Mouse (Mus musculus): ENCODE data around the gene Glrx3. TPM values are rescaled to one million over a fixed set of nuclear protein-coding genes. Genes with fewer than 3 reads are reported as not detected.

Gene Glrx3
- total RNA-seq, 2 experiments from 2014 or later: 127 to 132 TPM

DNA sequence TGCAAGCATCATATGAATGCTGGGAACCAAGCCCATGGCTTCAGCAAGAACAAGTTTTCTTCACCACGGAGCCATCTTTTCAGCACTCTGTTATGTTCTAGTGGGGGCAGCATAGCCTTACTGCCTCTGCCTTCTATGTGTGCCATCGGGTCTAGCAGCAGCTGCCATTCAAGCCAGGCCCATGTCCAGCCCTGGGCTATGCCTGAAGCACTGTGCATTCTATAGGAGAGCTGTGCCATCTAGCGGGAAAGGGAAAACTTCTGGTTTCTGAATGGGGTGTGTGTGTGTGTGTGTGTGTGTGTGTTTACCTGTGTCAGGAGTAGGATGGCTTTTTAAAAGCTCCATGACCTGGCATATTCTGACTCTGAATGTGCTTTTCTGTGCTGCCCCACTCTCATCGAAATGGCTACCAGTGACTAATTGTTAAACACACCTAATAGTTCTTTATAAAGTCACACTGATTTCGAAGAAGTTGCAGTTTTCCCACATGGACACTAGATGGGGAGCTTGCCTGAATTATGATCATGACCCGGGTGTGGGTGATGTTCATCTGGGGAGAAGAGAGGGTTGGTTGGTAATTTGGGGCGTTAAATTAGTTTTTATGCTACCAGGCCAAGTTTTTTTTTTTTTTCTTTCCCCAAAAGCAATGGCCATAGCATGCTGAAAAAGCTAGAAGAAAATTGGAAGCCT is 34.2 kb downstream of the Glrx3 start:
- DNase-seq (ENCODE audit: low spot score in 2 of 2): no peak

GRCm38 (mm10) chr7:137472149-137472548 is 34.7 kb downstream of the Glrx3 start:
- no peak for DNase-seq (ENCODE audit: low spot score in 2 of 2)

DNA sequence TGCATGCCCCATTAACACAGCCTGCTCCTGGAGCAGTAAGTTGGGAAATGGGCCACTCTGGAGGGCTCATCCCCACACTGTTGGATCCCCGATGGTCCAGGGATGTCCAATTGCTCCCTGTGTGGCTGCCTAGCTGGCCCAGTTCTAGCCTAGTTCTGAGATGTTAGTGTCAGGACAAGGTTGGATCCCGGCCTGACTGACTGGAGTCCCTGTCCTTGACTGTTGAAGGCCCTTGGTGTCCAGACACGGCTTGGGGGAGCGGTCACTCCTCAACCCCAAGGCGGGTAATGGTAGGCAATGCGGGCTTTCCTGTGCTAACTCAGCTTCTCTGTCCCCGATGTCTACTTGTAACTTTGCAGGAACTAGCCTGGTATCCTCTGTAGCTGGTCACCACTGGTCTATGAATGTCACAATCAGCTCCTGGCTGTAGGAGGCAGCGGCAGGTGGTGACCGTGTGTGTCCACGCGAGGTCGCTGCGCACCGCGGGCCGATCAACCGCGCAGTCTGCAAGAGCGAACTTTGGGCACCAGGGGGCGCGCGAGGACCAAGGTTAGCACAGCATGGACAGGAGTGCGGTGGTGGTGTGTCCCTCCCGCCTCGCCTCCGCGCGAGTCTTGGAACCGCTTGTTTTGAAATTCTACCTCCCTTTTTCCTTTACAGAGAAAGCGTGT is 40.7 kb downstream of the Glrx3 start:
- DNase-seq (ENCODE audit: low spot score in 2 of 2): peak; percentile 96

DNA sequence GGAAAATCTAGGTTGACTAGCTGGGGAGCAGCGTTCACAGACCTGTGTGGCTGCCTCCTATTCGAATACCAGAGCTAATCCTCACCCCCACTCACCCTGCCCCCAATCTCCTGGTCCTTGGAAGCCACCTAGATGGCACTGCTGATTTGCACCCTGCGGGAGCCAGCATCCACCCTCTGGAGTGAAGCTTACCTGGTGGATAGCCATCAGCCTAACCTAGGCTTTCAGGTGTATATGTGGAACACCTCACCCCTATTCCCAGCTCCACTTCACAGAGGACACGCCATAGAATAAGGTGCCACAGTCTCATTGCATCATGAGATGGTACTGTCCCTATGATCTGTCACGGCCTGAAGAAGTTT is 41.2 kb downstream of the Glrx3 start:
- no peak for DNase-seq (ENCODE audit: low spot score in 2 of 2)

GRCm38 (mm10) chr7:137480839-137481238 is 43.4 kb downstream of the Glrx3 start:
- DNase-seq (ENCODE audit: low spot score in 2 of 2): no peak

DNA sequence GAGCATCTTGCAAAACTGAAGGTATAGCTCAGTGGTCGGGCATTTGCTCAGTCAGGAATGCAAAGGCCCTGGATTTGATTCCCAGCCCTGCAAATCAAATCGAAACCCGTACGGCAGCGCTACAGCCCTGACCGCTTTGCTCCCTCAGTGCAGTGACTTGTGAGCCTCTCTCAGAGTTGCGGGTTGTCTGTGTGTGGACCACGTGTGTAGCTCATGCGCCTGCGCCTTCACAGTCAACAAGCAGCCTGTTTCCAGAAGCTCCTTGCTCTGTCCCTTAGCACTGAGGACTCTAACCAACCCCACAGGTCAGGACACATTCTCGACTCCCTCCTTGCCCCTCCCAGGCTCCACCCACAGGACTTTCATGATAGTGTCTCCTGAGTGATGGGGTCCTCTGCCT is 46.6 kb downstream of the Glrx3 start:
- DNase-seq (ENCODE audit: low spot score in 2 of 2): no peak

DNA sequence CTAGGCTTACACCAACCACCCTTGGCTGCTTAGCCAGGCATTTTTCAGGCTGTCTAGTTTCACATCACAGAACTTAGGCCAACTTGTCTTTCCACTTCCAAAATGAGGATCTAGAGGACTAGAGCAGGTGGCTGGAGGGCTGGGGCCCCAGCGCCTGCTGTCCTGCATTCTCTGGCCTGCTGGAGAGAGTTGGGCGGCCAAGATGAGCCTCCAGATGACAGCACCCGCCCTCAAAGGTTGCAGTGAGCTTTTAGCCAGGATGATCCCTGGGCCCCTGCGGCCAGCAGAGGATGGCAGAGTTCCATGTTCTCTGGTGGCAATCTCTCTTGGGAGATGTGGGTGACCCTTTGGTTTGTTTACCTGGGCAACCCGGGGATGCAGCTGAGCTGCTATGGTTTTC is 51.0 kb downstream of the Glrx3 start:
- no peak for DNase-seq (ENCODE audit: low spot score in 2 of 2)

DNA sequence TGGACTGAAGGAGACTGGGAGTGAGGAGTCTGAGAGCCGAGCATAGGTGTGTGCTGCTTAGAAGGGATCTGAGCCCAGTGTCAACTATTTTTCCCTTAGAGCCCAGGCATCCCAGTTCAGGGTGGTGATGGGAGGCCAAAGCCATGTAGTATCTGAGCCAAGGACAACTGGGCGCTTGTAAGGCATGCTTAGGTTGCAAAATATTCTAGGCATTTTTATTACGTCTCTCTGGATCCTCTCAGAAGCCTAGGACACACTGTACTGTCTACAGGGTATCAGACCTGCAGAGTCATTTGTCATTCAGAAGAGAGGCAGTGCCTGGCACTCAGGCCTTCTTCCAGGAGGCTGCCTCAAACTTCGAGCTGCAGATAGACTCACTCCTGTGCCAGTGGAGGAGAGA is 53.3 kb downstream of the Glrx3 start:
- no peak for DNase-seq (ENCODE audit: low spot score in 2 of 2)

DNA sequence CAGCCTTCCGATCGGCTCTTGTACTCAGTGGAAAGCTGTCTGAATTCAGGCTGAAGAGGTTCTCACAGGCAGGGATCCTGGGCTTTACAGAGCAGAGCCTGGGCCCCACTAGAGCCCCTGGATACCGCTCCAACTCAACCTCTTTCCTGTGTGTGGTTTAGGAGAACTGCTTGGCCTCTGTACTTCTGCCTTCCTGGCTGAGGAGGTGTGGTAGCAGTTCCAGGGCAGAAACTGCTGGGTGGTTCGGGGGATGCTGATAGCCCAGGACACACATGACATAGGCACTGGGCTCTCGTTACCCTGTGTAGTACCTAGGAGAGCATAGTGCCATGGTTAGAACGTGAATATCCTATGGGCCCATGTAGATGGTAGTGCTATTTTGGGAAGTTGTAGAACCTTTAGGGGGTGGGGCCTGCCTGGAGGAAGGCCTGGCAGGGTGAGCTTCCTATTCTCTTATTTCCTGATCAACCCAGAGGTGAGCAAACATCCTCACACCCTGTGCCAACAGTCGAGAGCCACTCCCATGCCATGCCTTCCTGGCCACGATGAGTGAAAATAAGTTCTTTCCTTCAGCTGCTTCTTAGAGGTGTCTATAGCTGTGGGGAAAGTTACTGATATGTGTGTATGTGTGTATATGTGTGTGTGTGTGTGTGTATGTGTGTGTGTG is 55.0 kb downstream of the Glrx3 start:
- no peak for DNase-seq (ENCODE audit: low spot score in 2 of 2)

DNA sequence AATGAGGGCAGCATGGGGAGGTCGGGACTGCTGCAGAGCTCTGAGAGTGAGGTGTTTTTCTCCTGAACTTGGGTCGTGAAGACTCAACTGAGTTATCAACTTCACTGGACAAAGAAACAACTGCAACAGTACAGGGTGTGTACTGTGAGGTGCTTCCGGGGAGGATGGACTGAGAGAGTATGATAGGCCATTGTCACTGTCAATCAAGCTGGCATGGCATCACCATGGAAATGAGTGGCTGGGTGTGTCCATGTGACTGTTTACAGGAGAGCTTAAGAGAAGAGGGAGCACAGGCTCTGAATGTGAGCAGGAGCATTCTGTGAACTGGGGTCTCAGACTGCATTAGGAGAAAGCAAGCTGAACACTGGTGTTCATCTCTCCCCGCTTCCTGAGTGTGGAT is 61.3 kb downstream of the Glrx3 start:
- no peak for DNase-seq (ENCODE audit: low spot score in 2 of 2)

GRCm38 (mm10) chr7:137517588-137517987 is 80.2 kb downstream of the Glrx3 start:
- no peak for DNase-seq (ENCODE audit: low spot score in 2 of 2)

DNA sequence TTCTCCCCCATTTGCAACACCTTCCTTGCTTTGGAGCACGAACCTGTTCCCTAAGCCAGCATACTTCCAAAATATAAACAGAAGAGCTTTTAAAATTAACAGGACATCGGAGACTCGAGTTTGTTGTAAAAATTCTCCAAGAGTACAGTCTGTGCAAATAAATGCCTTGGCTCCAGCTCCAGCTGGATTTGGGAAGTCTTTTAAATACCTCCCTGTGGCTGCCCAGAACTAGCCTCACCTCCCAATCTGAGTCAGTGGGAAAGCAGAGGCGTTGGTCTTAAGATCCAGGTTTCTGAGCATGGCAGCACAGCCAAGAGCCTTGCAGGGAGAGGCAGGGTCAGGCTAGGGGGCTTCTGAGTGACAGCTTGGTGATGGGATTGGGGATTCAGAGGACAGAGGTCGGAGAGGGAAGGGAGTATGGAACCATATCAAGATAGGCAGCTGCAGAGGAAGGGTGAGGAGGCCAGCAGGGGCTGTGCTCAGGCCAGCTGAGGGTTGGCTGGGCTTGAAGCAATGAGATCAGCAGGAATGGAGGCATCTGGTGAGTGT is 80.7 kb downstream of the Glrx3 start:
- no peak for DNase-seq (ENCODE audit: low spot score in 2 of 2)

Other genes starting within 250 kb of the Glrx3 start
- 1 to 10 TPM; 1.8 to 2.2 TPM for gene Ebf3, start 123.2 kb upstream of the Glrx3 start, total RNA-seq (2021)
- gene 9430038I01Rik, start 26.9 kb upstream of the Glrx3 start, total RNA-seq (2021): 1 to 10 TPM; 4.8 to 5.3 TPM